Mouse (Mus musculus): ENCODE measurements around the gene Tcf25.

DNA sequence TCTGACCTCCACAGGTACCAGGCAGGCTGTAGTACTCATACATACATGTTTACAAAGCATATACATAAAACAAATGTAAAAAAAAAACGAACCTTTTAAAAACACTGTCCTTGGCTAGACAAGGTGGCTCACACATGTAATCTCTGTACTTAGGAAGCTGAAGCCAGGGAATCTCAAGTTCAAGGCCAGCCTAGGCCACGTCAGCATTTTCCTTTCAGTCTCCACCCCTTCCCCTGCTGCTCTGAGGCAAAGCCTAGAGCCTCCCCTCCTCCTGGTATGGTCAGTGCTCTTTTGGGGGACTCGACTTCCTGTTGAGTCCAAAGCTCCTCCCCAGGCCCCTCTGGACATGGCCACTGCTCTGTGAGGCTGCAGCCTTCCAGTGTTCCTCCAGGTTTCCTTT, 13.5 kb downstream of the Tcf25 start:
- TF ChIP-seq CTCF (IDR thresholded peaks at IDR 0.05) (no peak), EP300 (IDR thresholded peaks at IDR 0.05) (no peak)
